Mouse (Mus musculus) lung, postnatal 0 days (tissue): ENCODE data around the gene BC005537.

Experiments
- CTCF ChIP-seq: IDR thresholded peaks from 2 replicates; pipeline ENCODE4 v1.5.1; 2016; ENCODE audit warnings: antibody characterized with exemption, mild to moderate bottlenecking
- EP300 ChIP-seq: IDR thresholded peaks from 2 replicates; pipeline ENCODE4 v1.6.1; 2016; ENCODE audit warnings: antibody characterized with exemption, mild to moderate bottlenecking, control low read depth

DNA sequence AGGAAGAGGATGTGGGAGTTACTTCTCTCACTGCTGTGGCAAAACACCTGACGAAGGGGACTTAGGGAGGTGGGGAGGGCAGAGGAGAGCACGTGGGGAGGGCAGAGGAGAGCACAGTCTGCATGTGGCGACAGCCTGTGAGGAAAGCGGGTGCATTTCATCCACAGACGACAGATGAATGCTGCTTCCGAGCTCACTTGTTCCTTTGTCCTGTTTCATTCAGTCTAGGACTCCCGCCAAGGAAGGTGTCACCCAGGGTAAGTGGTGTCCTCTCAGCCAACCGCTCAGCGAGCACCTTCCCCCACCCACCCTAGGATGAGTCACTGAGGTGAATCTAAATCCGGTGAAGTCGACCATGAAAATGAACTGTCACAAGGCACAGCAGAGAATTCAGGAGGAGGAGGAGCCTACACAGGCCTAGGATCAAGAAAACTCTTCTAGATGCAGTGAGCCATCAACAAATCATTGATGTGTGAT is 15.4 kb upstream of the BC005537 start:
- TF ChIP-seq CTCF: no peak
- TF ChIP-seq EP300: no peak
